Mouse (Mus musculus) cerebellum, adult 9-11 months (tissue): ENCODE measurements around the gene F12.
A peak's percentile ranks its signal among the peaks of the same experiment; 100 is the strongest.

Experiments used
- DNase-seq: peaks from one replicate; pipeline ENCODE4 v3.0.0; 2022

The F12 gene

GRCm38 (mm10) chr13:55426613-55427012, at the start of gene F12:
Gene F12, minus strand, starts transcription at chr13:55426793.
- DNase-seq, result no peak

DNA sequence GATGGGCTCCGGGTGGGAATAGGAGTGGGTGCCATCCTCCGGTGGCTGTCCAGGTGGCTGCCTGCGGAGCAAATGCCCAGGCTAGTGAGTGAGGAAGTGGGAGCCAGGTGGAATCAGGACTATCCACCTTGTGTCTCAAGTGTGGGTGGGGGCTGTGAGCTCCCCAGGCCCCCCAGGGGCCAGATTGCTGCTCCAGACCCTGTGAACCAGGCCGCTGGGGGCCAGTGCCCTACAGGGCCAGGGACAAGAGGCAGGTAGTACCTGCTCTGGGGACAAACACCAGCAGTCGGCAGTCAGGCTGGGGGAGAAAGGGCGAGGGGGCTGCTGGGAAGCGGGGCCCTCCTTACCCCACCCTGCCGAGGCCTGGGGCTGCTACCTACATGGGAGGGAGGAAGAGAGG, 49.7 kb upstream of the F12 start:
- no peak for DNase-seq

- no peak for DNase-seq
These were observed 49.2 kb upstream of the F12 start for GRCm38 (mm10) chr13:55475750-55476149.

- DNase-seq, result peak; percentile 57
These were observed 48.1 kb upstream of the F12 start for GRCm38 (mm10) chr13:55474621-55475069.

DNA sequence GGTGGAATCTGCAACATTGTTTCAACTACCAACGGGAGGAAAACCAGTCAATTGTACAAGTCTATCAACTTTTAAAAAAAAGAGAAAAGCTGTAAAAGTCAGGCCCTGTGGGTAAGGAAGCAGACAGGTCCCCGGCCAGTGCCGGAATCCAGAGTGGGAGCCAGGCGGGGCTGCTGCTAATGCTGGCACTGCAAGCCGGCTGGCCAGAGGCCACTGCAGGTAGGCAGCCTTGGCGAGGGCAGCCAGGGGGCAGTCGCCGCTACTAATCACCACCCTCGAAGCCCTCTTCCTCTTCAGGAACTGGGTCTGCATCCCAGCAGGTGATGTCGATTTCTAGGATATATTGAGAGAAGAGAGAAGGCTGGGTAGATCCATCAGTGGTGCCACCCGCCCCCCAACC, 47.4 kb upstream of the F12 start:
- DNase-seq, result no peak

- DNase-seq, result no peak
These were observed 46.7 kb upstream of the F12 start for GRCm38 (mm10) chr13:55473076-55473831.

- peak; percentile 74 for DNase-seq
These were observed 45.8 kb upstream of the F12 start for GRCm38 (mm10) chr13:55472132-55473022.

DNA sequence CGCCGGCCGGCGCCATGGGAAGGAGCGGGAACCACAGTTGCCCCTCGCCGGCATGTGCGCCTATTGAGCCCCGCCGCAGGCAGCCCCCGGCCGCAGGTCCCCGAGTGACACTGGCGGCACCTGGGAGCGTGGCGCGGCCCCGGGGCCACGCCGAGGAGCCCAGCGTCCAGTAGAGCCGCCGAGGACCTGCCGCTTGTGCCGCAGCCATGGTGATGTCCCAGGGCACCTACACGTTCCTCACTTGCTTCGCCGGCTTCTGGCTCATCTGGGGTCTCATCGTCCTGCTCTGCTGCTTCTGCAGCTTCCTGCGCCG, 45.2 kb upstream of the F12 start:
- DNase-seq, result no peak

- DNase-seq, result peak; percentile 84
These were observed 44.7 kb upstream of the F12 start for GRCm38 (mm10) chr13:55471156-55471818.

- DNase-seq, result peak; percentile 90
These were observed 43.8 kb upstream of the F12 start for GRCm38 (mm10) chr13:55470372-55470771.

- no peak for DNase-seq
These were observed 42.4 kb upstream of the F12 start for GRCm38 (mm10) chr13:55468851-55469560.

GRCm38 (mm10) chr13:55465830-55466440, 39.3 kb upstream of the F12 start:
- DNase-seq, result peak; percentile 16

DNA sequence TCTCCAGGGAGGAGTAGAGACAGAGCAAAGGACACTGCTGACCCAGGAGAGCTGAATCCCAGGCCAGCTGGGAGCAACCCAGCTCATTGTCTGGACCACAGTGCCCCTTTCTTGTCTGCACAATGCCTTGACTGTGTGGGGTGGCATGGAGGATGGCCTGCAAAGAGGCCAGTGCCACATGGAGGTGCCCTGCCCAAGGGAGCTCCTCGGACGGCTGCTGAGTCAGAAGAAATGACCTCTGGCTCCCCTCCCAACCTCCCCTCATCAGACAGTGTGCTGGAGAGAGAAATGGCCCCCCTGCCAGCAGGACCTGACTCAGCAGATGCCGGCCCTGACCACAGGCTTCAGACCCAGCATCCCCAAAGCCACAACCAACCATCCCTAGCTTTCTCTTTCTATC, 38.6 kb upstream of the F12 start:
- DNase-seq, result no peak

DNA sequence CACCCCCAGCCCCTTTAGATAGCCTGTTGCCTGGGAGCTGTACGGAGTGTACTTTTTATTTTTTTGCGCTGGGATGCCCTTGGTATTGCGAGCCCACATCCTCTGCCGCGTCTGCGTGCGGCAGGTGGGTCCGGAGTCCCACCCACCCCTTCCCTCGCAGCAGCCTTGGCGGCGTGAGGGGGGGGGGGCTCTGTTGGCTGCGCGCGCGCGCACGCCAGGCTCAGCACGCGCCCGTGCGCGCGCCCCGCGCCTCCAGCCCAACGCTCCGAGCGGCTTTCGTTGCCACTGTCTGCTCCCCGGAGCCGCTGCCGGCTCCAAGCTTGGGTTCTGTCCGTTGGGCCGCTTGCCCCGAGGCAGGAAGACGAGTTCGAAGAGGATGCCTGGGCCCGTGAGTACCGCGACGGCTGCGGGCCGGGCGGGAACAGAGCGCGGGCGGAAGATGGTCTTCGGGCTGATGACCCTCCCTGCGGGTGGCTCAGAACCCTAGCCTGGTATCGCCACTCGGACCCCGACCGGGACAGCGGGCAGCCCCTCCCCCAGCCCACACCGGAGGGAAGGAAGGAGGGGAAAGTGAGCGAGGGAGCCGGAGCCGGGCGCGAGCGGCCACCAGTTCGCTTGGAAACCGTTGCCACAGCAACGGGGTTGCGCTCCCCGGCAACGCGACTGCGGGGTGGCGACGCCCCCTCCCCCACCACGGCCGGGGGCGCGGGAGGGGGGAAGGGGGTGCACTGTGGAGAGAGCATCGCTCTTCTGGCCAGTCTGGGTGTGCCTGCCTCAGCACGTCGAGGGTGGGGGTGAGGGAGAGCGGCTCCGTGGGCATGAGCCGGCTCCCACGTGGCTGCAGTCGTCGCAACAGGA, 37.7 kb upstream of the F12 start, which contains the start of gene Prr7:
Gene Prr7 (plus strand): TSS at position 241 of the 858 bp plus-strand sequence.
- DNase-seq, result peak; percentile 67

GRCm38 (mm10) chr13:55463399-55464026, 36.9 kb upstream of the F12 start:
- DNase-seq, result peak; percentile 40

DNA sequence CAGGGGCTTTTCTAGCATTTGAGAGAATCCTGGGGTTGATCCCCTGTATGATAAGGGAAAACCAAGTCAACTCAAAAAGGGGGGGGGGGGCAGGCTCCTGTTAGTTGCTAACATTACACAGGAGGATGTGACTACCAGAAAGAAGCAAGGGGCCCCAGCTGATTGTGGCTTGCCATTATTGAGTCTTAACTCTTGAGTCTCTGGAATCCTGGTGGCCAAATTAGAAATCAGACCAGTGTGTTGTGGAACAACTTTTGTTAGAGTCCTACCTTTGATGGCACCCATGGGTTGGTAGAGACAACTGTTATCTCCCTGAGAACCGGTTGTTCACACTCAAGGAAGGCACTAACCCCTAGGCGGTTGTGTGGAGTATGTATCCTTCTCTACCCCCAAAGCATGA, 36.4 kb upstream of the F12 start:
- no peak for DNase-seq

GRCm38 (mm10) chr13:55451785-55452549, 25.4 kb upstream of the F12 start:
- DNase-seq, result peak; percentile 21

GRCm38 (mm10) chr13:55451296-55451695, 24.7 kb upstream of the F12 start:
- no peak for DNase-seq

- peak; percentile 63 for DNase-seq
These were observed 24.0 kb upstream of the F12 start for GRCm38 (mm10) chr13:55450511-55450980.
